Mouse (Mus musculus): ENCODE measurements at regions not wholly inside any gene's neighbourhood (a gene's known extent, or its start where the extent isn't known, plus 50 kb on each side); places are given as distances from the start of the nearest gene placed in this dataset.

- DNase-seq (ENCODE audit: low read depth in 1 of 2, low spot score in 2 of 2) = no peak
These were observed 492.1 kb upstream of the Jag1 start for GRCm38 (mm10) chr2:137608506-137608905.

DNA sequence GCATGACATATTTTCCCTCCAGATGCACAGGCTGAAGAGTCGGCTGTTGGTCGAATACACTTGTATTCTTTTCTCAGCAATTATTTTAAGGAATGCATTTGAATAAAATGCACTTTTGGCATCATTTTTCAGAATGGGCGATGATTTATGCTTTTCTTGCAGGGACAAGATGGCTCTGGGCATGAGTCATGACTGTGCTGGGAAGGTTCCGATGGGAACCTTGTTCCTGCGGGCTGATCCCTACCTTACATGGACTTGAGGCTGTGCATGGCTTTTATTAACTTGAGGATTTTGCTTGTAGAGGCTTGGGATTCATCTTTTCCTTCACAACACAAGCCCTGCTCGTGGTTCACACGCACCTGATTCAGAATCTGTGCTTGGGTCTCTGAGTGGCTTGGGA is 481.7 kb upstream of the Jag1 start:
- DNase-seq (ENCODE audit: low read depth in 1 of 2, low spot score in 2 of 2) = no peak

DNA sequence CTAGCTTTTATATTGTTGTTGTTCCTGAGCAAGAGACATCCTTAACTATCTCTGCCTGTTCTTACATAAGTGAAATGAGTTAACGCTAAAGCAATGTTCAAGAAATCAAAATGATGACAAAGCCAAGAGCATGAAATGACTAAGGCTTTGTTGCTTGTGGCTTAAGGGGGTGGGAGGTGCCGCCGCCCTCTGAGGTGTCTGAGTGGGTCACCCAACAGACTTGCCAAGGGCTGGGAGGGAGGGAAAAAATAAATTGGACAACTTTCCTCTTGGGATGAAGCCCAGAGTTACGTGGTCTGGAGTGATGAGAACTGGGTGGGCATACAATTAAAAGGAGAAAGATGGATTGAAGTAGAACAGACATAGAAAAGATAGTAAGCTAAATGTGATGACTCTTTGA is 478.1 kb upstream of the Jag1 start:
- DNase-seq (ENCODE audit: low read depth in 1 of 2, low spot score in 2 of 2) = no peak

DNA sequence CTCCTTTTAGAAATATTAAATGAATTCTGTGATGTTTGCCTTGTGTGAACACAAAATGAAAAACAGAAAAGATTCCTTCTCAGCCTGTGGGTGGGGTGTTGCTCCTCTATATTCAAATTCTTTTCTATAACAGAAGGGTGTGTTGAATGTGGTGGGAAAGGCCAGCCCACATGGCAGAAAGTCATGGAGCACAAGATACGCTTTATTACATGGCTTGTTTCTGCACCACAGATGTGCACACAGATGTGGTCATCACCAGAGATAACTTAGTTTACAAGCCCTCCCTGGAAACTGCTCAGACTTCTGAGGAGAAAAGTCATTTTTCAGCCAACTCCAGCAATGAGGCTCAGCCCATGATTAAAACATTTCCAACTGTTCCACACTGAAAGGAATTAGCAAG is 475.1 kb upstream of the Jag1 start:
- DNase-seq (ENCODE audit: low read depth in 1 of 2, low spot score in 2 of 2) = no peak

- DNase-seq (ENCODE audit: low read depth in 1 of 2, low spot score in 2 of 2) = no peak
These were observed 465.0 kb upstream of the Jag1 start for GRCm38 (mm10) chr2:137581491-137581890.

DNA sequence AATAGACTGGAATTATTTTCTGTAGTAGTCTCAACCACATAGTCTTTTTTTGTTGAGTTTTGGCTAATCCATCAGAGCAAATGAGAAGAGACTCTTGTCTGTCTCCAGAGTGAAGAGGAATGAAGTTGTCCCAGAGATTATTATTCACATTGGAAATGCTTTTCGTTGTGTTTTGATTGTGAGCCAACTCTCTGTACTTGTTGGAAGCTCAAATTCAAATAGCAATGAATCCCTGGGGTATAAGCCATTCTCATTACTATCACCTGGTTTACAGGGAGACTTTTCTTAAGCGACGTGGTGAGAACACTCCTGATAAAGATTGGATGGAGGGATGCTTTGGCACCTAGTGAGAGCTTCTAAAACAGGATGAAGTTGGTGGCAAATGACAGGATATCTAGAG is 459.3 kb upstream of the Jag1 start:
- DNase-seq (ENCODE audit: low read depth in 1 of 2, low spot score in 2 of 2) = no peak

DNA sequence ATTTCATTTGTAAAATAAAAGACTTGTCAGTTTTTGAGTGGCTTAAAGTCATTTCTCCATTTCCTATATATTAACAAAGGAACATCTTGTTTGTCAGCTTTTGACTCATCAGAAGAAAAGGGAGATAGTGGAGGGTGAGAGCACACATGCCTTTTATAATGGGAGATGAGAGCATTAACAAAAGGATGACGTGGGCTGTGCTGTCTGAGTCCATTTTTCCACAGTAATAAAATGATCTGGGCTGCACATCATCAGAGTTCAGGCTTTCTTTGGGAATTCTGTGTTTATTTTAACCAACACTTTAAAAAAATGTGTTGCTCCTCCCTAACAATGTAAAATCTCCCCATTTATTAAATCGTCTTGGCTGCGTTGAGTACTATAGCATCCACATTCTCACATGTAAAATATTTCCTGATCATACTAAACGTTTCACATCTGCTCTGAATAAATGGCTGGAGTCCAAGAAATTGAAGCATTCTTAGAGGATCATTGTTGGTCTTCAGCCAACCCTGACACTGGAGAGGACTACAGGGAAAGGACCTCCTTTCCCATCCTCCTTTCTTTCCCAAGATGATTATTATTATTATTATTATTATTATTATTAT is 458.5 kb upstream of the Jag1 start:
- no peak for DNase-seq (ENCODE audit: low read depth in 1 of 2, low spot score in 2 of 2)

DNA sequence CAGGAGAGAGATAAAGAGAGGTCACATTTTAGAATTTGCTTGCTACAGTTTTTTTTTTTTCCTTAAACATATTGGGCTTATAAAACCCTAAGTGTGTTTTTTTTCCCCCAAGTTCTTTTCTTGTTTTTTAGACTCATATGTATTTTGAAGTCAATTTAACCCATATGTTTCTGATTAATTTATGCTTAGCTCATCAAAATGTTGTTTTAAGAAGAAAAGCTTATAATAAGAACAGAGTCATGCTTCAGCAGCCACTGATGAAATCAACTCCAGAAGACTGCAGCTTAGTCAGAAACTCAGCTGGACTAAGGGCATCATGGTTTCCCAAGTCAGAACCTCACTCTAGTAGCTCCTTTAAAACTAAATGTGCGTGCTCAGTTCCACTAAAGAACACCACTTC is 454.7 kb upstream of the Jag1 start:
- DNase-seq (ENCODE audit: low read depth in 1 of 2, low spot score in 2 of 2) = no peak

- DNase-seq (ENCODE audit: low read depth in 1 of 2, low spot score in 2 of 2) = no peak
These were observed 450.2 kb upstream of the Jag1 start for GRCm38 (mm10) chr2:137566619-137567018.

DNA sequence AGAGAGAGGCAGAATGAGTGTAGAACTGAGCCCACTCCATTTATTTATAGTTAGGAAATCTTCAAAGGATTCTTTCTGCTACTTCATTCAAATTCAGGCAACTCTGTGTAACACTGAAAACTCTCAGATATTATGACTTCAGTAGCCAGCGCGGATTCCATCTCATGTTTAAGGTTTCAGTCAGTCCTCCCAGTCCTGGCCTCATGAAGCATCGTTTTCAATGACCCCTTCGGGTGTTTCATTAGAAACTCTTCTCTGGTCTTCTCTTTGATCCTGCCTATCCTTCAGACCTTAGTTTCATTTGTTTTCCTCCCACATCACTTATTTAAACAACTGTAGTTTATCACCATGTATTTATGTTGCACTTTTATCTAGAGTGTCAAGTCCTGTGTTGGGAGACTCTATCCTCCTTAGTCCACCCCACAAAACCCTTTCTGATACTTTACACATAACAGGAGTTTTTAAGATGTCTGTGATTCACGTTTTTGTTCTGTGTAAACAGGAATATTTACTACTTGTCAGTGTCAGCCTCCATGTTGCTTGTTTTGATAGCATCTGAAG is 447.7 kb upstream of the Jag1 start:
- no peak for DNase-seq (ENCODE audit: low read depth in 1 of 2, low spot score in 2 of 2)

GRCm38 (mm10) chr2:137560366-137560765 is 443.9 kb upstream of the Jag1 start:
- DNase-seq (ENCODE audit: low read depth in 1 of 2, low spot score in 2 of 2) = no peak

DNA sequence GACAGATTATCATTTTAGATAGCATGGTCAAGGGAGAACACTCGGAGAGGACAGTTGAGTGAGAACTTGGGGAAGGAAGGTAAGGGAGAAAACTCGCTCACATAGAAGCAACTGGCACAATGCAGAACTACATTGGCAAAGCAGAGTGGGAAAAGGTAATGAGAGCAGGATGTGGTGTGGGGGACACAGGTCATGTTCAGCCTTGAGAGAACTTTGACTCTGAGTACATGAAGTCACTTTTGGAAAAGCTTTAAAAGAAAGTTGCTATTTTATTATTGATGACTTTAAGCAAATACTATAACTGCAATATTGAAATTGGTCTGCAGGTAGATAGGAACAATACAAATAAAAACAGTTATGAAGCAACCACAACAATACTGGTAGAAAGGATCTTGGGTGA is 437.4 kb upstream of the Jag1 start:
- no peak for DNase-seq (ENCODE audit: low read depth in 1 of 2, low spot score in 2 of 2)

GRCm38 (mm10) chr2:137536581-137536980 is 420.1 kb upstream of the Jag1 start:
- DNase-seq (ENCODE audit: low read depth in 1 of 2, low spot score in 2 of 2) = no peak

GRCm38 (mm10) chr2:137516271-137516670 is 399.8 kb upstream of the Jag1 start:
- DNase-seq (ENCODE audit: low read depth in 1 of 2, low spot score in 2 of 2) = no peak

- DNase-seq (ENCODE audit: low read depth in 1 of 2, low spot score in 2 of 2) = no peak
These were observed 398.6 kb upstream of the Jag1 start for GRCm38 (mm10) chr2:137515043-137515442.

GRCm38 (mm10) chr2:137513895-137514506 is 397.6 kb upstream of the Jag1 start:
- DNase-seq (ENCODE audit: low read depth in 1 of 2, low spot score in 2 of 2) = no peak

DNA sequence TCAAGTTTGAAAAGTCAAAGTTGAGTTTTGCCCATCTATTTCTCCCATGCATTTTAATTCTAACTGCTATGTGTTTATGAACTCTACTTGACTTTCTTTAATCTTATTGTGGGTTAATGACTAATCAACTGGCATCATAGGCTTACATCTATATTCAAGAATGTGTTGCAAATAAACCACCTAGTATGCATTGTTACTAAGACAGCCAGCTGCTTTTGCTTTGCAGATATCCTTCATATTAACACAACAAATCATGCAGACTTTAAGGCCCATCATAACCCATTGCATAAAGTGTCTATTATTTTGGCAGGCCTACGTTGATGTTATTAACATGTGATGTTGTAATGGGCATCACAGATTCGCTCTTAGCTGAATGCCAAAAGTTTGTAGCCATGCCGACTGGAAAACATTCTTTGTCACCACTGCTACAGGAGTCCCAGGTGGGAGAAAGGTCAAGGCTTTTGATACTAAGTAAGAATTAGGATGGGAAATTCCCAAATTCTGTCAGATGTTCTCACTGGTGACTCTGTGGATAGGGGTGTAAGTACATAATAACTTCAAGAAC is 394.3 kb upstream of the Jag1 start:
- DNase-seq (ENCODE audit: low read depth in 1 of 2, low spot score in 2 of 2) = no peak

DNA sequence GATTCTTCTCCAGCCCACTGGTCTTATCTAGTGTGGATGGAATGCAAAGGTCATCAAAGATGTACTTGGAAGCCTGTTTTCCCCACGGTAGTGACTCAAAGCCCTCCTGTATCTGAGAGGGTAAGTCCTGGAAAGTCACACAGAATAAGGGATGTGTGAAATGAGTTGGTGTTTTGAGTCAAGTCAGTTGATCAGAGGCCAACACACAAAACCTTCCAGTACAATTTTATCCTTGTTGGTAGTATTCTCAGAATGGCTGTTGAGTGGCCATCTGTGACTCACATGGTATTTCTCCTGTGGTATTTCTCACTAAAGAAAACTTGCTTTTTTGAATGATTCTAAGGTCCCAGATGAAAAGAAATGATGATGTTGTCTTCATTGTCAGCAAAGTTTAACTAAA is 384.8 kb upstream of the Jag1 start:
- DNase-seq (ENCODE audit: low read depth in 1 of 2, low spot score in 2 of 2) = no peak

DNA sequence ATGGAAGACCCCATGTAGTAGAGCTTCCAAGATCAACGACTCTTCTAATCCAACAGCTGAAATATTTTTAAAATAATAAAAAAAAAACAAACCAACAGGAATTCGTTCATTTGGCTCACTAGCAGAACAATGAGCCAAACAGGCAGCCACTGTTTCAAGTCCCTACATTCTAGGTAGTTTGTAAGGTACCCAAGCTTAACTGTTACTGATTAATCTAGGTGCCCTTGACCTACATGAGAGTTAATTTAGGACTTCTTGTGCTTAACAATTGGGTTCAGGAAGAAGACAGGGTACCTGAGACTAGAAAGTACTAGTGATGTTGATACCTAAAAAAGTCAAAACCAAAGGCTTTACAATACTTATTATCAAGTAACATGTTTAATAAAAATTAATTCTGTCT is 381.2 kb upstream of the Jag1 start:
- DNase-seq (ENCODE audit: low read depth in 1 of 2, low spot score in 2 of 2) = no peak

DNA sequence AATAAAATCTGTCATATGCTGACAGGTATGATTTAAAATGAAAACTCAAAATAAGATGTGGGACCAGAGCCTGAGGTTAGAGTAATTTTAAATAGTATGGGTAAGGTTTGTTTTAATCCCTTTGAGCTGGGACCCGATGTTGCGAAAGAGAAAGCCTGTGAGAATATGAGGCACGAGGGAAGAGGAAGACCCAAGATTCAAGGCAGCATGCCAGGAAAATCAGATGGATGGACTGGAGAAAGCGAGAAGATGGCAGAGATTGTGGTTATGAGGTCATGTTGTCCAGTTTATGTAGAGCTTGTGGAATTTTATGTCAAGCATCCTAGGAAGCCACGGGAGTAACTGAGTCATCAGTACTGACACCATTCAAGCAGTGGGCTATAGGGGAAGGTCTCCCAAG is 377.2 kb upstream of the Jag1 start:
- no peak for DNase-seq (ENCODE audit: low read depth in 1 of 2, low spot score in 2 of 2)

- no peak for DNase-seq (ENCODE audit: low read depth in 1 of 2, low spot score in 2 of 2)
These were observed 372.8 kb upstream of the Jag1 start for GRCm38 (mm10) chr2:137489181-137489682.

GRCm38 (mm10) chr2:137468769-137469168 is 352.3 kb upstream of the Jag1 start:
- DNase-seq (ENCODE audit: low read depth in 1 of 2, low spot score in 2 of 2) = no peak
